10 mouse cellular contexts compared by ENCODE assay signal in genomic region chr12:72693895-72694294, GRCm38 (mm10). TPM values are rescaled to one million over a fixed set of nuclear protein-coding genes. Genes with fewer than 3 reads are reported as not detected.
A peak's percentile ranks its signal among the peaks of the same experiment; 100 is the strongest.
DNase-seq lines count a peak whose midpoint lies in the region; ATAC-seq and TF ChIP-seq lines count a peak whose summit lies in the region.
"Had no signal": no experiment of that assay in that cellular context is flagged by ENCODE, and none has a peak within 500 bp of the region (broad histone marks: within the 10 kb centered on the region; RNA-seq: fewer than 3 reads in every experiment).

No protein-coding gene starts in this region.

- no peaks in the 10 kb centered on the region for H3K4me1 ChIP-seq in cerebellum, adult 2 months (ENCODE audit: control insufficient read depth, insufficient read depth, low read length)
- no peaks in the 10 kb centered on the region for H3K4me1 ChIP-seq in limb, embryonic 14.5 days (ENCODE audit: control insufficient read depth, insufficient read depth, low read length)
- H3K4me1 ChIP-seq in limb, embryonic 10.5 days = no peaks in the 10 kb centered on the region

- peak; percentile 19; the same call in 1 of the 2 replicates for TF ChIP-seq CTCF in cerebellum, adult 2 months (IDR thresholded peaks at IDR 0.05; ENCODE audit: borderline replicate concordance, insufficient read depth, low read depth, low read length)
- TF ChIP-seq CTCF in brain, embryonic 14.5 days (IDR thresholded peaks at IDR 0.05; ENCODE audit: borderline replicate concordance, extremely low read depth, insufficient read depth, insufficient read length) = no peak

- WGBS in cerebellum, adult 2 months = 28% methylated on average over 6 of the region's 6 CpGs
- 47% methylated on average over 6 of the region's 6 CpGs for WGBS in limb, embryonic 14.5 days
- 56% methylated on average over 6 of the region's 6 CpGs for WGBS in limb, embryonic 10.5 days

- DNase-seq in cerebellum, adult 2 months = peak in 1 of 2 experiments; percentile 31
- DNase-seq in cerebellum, postnatal 4 days (ENCODE audit: low spot score in 2 of 2) = no peak
- DNase-seq in limb, embryonic 14.5 days (ENCODE audit: low spot score) = peak; percentile 81
- no peak for DNase-seq in limb, embryonic 10.5 days (ENCODE audit: low spot score)
- peak; percentile 77 for DNase-seq in brain, embryonic 14.5 days (ENCODE audit: low read depth)
- no peak for DNase-seq in frontal cortex, postnatal 14 days (ENCODE audit: low spot score in 2 of 2)

- H3K9ac ChIP-seq in limb, embryonic 14.5 days (ENCODE audit: low read depth, low read length, severe bottlenecking) = no peak overlapping the region

- H3K4me2 ChIP-seq in limb, embryonic 14.5 days (replicated peaks; ENCODE audit: low read depth, low read length, severe bottlenecking) = no peak overlapping the region

- H3K4me3 ChIP-seq in cerebellum, adult 2 months (replicated peaks; ENCODE audit: insufficient read depth, low read depth, low read length) = peak overlapping the region; percentile 16
- H3K4me3 ChIP-seq in limb, embryonic 14.5 days (replicated peaks; ENCODE audit: low read length) = no peak overlapping the region
- H3K4me3 ChIP-seq in limb, embryonic 10.5 days = no peak overlapping the region

- no peak for ATAC-seq in limb, embryonic 14.5 days (ENCODE audit: low FRiP score, low read depth)
- peak; percentile 71 to 83; a peak in 3 of 4 replicates for ATAC-seq in hematopoietic stem cell, adult 5-6 weeks (replicated peaks in 1 of 2; ENCODE audit: insufficient read depth in 1 of 2, low FRiP score in 2 of 2, low TSS enrichment in 1 of 2, low read depth in 1 of 2, poor library complexity in 2 of 2, severe bottlenecking in 2 of 2)
- peak; percentile 63 for ATAC-seq in neutrophil, adult 5-6 weeks (ENCODE audit: extremely low read depth, insufficient number of reproducible peaks, low FRiP score, poor library complexity, severe bottlenecking)

- H3K27ac ChIP-seq in cerebellum, adult 2 months (ENCODE audit: insufficient read depth, low read length) = no peak overlapping the region
- no peak overlapping the region for H3K27ac ChIP-seq in limb, embryonic 14.5 days (replicated peaks; ENCODE audit: low read depth, low read length)
- no peak overlapping the region for H3K27ac ChIP-seq in limb, embryonic 10.5 days

- TF ChIP-seq POLR2A in cerebellum, adult 2 months (IDR thresholded peaks at IDR 0.05; ENCODE audit: borderline replicate concordance, insufficient read depth, low read length) = no peak
- no peak for TF ChIP-seq POLR2A in limb, embryonic 14.5 days (IDR thresholded peaks at IDR 0.05; ENCODE audit: borderline replicate concordance, extremely low read depth, insufficient read depth, insufficient read length)
- TF ChIP-seq POLR2A in brain, embryonic 14.5 days (IDR thresholded peaks at IDR 0.05; ENCODE audit: borderline replicate concordance, extremely low read depth, insufficient read depth, insufficient read length, poor library complexity, severe bottlenecking) = no peak

- H3K36me3 ChIP-seq in limb, embryonic 14.5 days (ENCODE audit: control insufficient read depth, insufficient read depth, low read length) = no peaks in the 10 kb centered on the region
- H3K36me3 ChIP-seq in limb, embryonic 10.5 days = no peaks in the 10 kb centered on the region

- H3K9me3 ChIP-seq in limb, embryonic 14.5 days (ENCODE audit: control insufficient read depth, low read length) = no peaks in the 10 kb centered on the region
- no peaks in the 10 kb centered on the region for H3K9me3 ChIP-seq in limb, embryonic 10.5 days (replicated peaks)

- H3K27me3 ChIP-seq in cerebellum, adult 2 months (ENCODE audit: control insufficient read depth, insufficient read depth, low read length) = no peaks in the 10 kb centered on the region
- H3K27me3 ChIP-seq in limb, embryonic 14.5 days (ENCODE audit: control insufficient read depth, insufficient read depth, low read length) = no peaks in the 10 kb centered on the region
- no peaks in the 10 kb centered on the region for H3K27me3 ChIP-seq in limb, embryonic 10.5 days (ENCODE audit: low read depth, poor library complexity, severe bottlenecking)

RNA-seq across cellular contexts. Expression of gene Dhrs7, which starts 29.2 kb away (rescaled TPM):
- polyA plus RNA-seq in cerebellum, adult 2 months (2012; rRNA removed) = 43.8 and 44.9 TPM in 2 replicates
- polyA plus RNA-seq in limb, embryonic 14.5 days (2012; rRNA removed) = 13.5 and 18.6 TPM in 2 replicates
- 31.2 and 38.6 TPM in 2 replicates for polyA plus RNA-seq in limb, embryonic 14.5 days (2014; fragmentation: Nextera tagmentation; extraction: Ambion mirVana)
- 4.3 and 5.2 TPM in 2 replicates for polyA plus RNA-seq in limb, embryonic 10.5 days (2016; fragmentation: Nextera tagmentation; extraction: Ambion mirVana)
- 6.0 and 6.8 TPM in 2 replicates for polyA plus RNA-seq in brain, embryonic 14.5 days (2012; rRNA removed)
- 38.0 and 68.1 TPM in 2 replicates for total RNA-seq in hematopoietic stem cell, adult 5-6 weeks (2017)
- total RNA-seq in neutrophil, adult 5-6 weeks (2017) = 262 and 271 TPM in 2 replicates

RNA-seq across cellular contexts. Expression of gene Gm4756, which starts 44.4 kb away (rescaled TPM):
- polyA plus RNA-seq in cerebellum, adult 2 months (2012; rRNA removed) = not detected in 2 replicates
- polyA plus RNA-seq in limb, embryonic 14.5 days (2012; rRNA removed) = not detected in 2 replicates
- not detected in 2 replicates for polyA plus RNA-seq in limb, embryonic 14.5 days (2014; fragmentation: Nextera tagmentation; extraction: Ambion mirVana)
- polyA plus RNA-seq in limb, embryonic 10.5 days (2016; fragmentation: Nextera tagmentation; extraction: Ambion mirVana) = not detected in 2 replicates
- polyA plus RNA-seq in brain, embryonic 14.5 days (2012; rRNA removed) = not detected in 2 replicates
- total RNA-seq in hematopoietic stem cell, adult 5-6 weeks (2017) = not detected in 2 replicates
- not detected in 2 replicates for total RNA-seq in neutrophil, adult 5-6 weeks (2017)
- total RNA-seq: layer of hippocampus, postnatal 25 days had no signal
- polyA plus RNA-seq: spleen, adult 2 months had no signal

Comparison
In these comparisons a context has a peak if more than half of its experiments do, and no peak if none do; other contexts are left out.
1. DNase-seq: peak in limb, embryonic 14.5 days (single experiment) and brain, embryonic 14.5 days (single experiment); none in cerebellum, postnatal 4 days (0 of 2), limb, embryonic 10.5 days (single experiment) and frontal cortex, postnatal 14 days (0 of 2).